Mouse (Mus musculus): ENCODE data around the gene Tmem176a. TPM values are rescaled to one million over a fixed set of nuclear protein-coding genes. Genes with fewer than 3 reads are reported as not detected.

Gene Tmem176a
- polyA plus RNA-seq, 1 experiment from 2014 or later = 92.7 TPM

- H3K36me3 ChIP-seq (ENCODE audit: control insufficient read depth, insufficient read depth, low read length) = no peaks in the 10 kb centered on the region
- no peak overlapping the region for H3K4me3 ChIP-seq (ENCODE audit: low read depth, low read length)
- H3K27ac ChIP-seq (replicated peaks; ENCODE audit: low read depth, low read length) = no peak overlapping the region
- H3K4me1 ChIP-seq (ENCODE audit: control insufficient read depth, insufficient read depth, low read length) = peaks cover 4% of the 10 kb centered on the region; the same call in 1 of the 2 replicates
- 46% methylated on average over 8 of the region's 8 CpGs for WGBS
- no peak overlapping the region for H3K9ac ChIP-seq (ENCODE audit: low read depth, low read length)
- no peak for ATAC-seq (ENCODE audit: low read depth)
- H3K4me2 ChIP-seq (ENCODE audit: low read depth, low read length) = no peak overlapping the region
- no peaks in the 10 kb centered on the region for H3K27me3 ChIP-seq (replicated peaks; ENCODE audit: control insufficient read depth, insufficient read depth, low read length)
- peaks cover 6% of the 10 kb centered on the region; the same call in 1 of the 2 replicates for H3K9me3 ChIP-seq (ENCODE audit: control insufficient read depth, low read length)
- peak; percentile 35 for DNase-seq (ENCODE audit: low spot score)
Measured at GRCm38 (mm10) chr6:48857613-48858302, 17.0 kb downstream of the Tmem176a start.

- Histone ChIP-seq H3K4me3 (ENCODE audit: low read depth, low read length) (peak overlapping the region; percentile 23), H3K27ac (replicated peaks; ENCODE audit: low read depth, low read length) (no peak overlapping the region), H3K36me3 (ENCODE audit: control insufficient read depth, insufficient read depth, low read length) (no peaks in the 10 kb centered on the region), H3K4me1 (ENCODE audit: control insufficient read depth, insufficient read depth, low read length) (peaks cover 4% of the 10 kb centered on the region; the same call in 1 of the 2 replicates), H3K27me3 (replicated peaks; ENCODE audit: control insufficient read depth, insufficient read depth, low read length) (no peaks in the 10 kb centered on the region), H3K9me3 (ENCODE audit: control insufficient read depth, low read length) (no peaks in the 10 kb centered on the region), H3K4me2 (ENCODE audit: low read depth, low read length) (peak overlapping the region; percentile 46), H3K9ac (ENCODE audit: low read depth, low read length) (0 out of 2 replicates have a peak overlapping the region, but pooled peaks have one; percentile 25)
- WGBS = 14% methylated on average over 20 of the region's 23 CpGs
- ATAC-seq (ENCODE audit: low read depth) (no peak), DNase-seq (ENCODE audit: low spot score) (peak; percentile 85)
Measured at GRCm38 (mm10) chr6:48860130-48860815, 19.6 kb downstream of the Tmem176a start.

GRCm38 (mm10) chr6:48860851-48861250, 20.1 kb downstream of the Tmem176a start:
- WGBS = 78% methylated on average over 1 of the region's 1 CpGs
- Histone ChIP-seq H3K27ac (replicated peaks; ENCODE audit: low read depth, low read length) (no peak overlapping the region), H3K4me1 (ENCODE audit: control insufficient read depth, insufficient read depth, low read length) (peaks cover 4% of the 10 kb centered on the region; the same call in 1 of the 2 replicates), H3K9me3 (ENCODE audit: control insufficient read depth, low read length) (no peaks in the 10 kb centered on the region), H3K36me3 (ENCODE audit: control insufficient read depth, insufficient read depth, low read length) (no peaks in the 10 kb centered on the region), H3K4me2 (ENCODE audit: low read depth, low read length) (no peak overlapping the region), H3K4me3 (ENCODE audit: low read depth, low read length) (no peak overlapping the region), H3K27me3 (replicated peaks; ENCODE audit: control insufficient read depth, insufficient read depth, low read length) (no peaks in the 10 kb centered on the region), H3K9ac (ENCODE audit: low read depth, low read length) (no peak overlapping the region)
- DNase-seq (ENCODE audit: low spot score) (no peak), ATAC-seq (ENCODE audit: low read depth) (no peak)

- peak; percentile 30; the same call in 1 of the 2 replicates for ATAC-seq (ENCODE audit: low read depth)
Measured at GRCm38 (mm10) chr6:48861616-48862280, 21.0 kb downstream of the Tmem176a start.

GRCm38 (mm10) chr6:48862816-48863215, 22.1 kb downstream of the Tmem176a start:
- Histone ChIP-seq H3K4me3 (ENCODE audit: low read depth, low read length) (no peak overlapping the region), H3K9ac (ENCODE audit: low read depth, low read length) (no peak overlapping the region), H3K36me3 (ENCODE audit: control insufficient read depth, insufficient read depth, low read length) (no peaks in the 10 kb centered on the region), H3K27me3 (replicated peaks; ENCODE audit: control insufficient read depth, insufficient read depth, low read length) (no peaks in the 10 kb centered on the region), H3K4me1 (ENCODE audit: control insufficient read depth, insufficient read depth, low read length) (no peaks in the 10 kb centered on the region), H3K9me3 (ENCODE audit: control insufficient read depth, low read length) (no peaks in the 10 kb centered on the region), H3K4me2 (ENCODE audit: low read depth, low read length) (no peak overlapping the region), H3K27ac (replicated peaks; ENCODE audit: low read depth, low read length) (no peak overlapping the region)
- DNase-seq (ENCODE audit: low spot score) (no peak), ATAC-seq (ENCODE audit: low read depth) (no peak)
- WGBS = 80% methylated on average over 4 of the region's 4 CpGs

More at GRCm38 (mm10) chr6:48861616-48862280, 21.0 kb downstream of the Tmem176a start:
- H3K4me3 ChIP-seq (ENCODE audit: low read depth, low read length) = no peak overlapping the region
- H3K9ac ChIP-seq (ENCODE audit: low read depth, low read length) = no peak overlapping the region
- no peak overlapping the region for H3K4me2 ChIP-seq (ENCODE audit: low read depth, low read length)
- no peaks in the 10 kb centered on the region for H3K9me3 ChIP-seq (ENCODE audit: control insufficient read depth, low read length)
- H3K27me3 ChIP-seq (replicated peaks; ENCODE audit: control insufficient read depth, insufficient read depth, low read length) = no peaks in the 10 kb centered on the region
- H3K36me3 ChIP-seq (ENCODE audit: control insufficient read depth, insufficient read depth, low read length) = no peaks in the 10 kb centered on the region
- no peak overlapping the region for H3K27ac ChIP-seq (replicated peaks; ENCODE audit: low read depth, low read length)
- peaks cover 4% of the 10 kb centered on the region; the same call in 1 of the 2 replicates for H3K4me1 ChIP-seq (ENCODE audit: control insufficient read depth, insufficient read depth, low read length)
- DNase-seq (ENCODE audit: low spot score) = peak; percentile 17
- 66% methylated on average over 12 of the region's 12 CpGs for WGBS

- ATAC-seq (ENCODE audit: low read depth) = no peak
- 82% methylated on average over 7 of the region's 7 CpGs for WGBS
- DNase-seq (ENCODE audit: low spot score) = no peak
- Histone ChIP-seq H3K4me1 (ENCODE audit: control insufficient read depth, insufficient read depth, low read length) (no peaks in the 10 kb centered on the region), H3K9ac (ENCODE audit: low read depth, low read length) (no peak overlapping the region), H3K9me3 (ENCODE audit: control insufficient read depth, low read length) (no peaks in the 10 kb centered on the region), H3K36me3 (ENCODE audit: control insufficient read depth, insufficient read depth, low read length) (no peaks in the 10 kb centered on the region), H3K27me3 (replicated peaks; ENCODE audit: control insufficient read depth, insufficient read depth, low read length) (no peaks in the 10 kb centered on the region), H3K4me2 (ENCODE audit: low read depth, low read length) (no peak overlapping the region), H3K4me3 (ENCODE audit: low read depth, low read length) (no peak overlapping the region), H3K27ac (replicated peaks; ENCODE audit: low read depth, low read length) (no peak overlapping the region)
Measured at GRCm38 (mm10) chr6:48863488-48863887, 22.8 kb downstream of the Tmem176a start.

GRCm38 (mm10) chr6:48864181-48864580, 23.5 kb downstream of the Tmem176a start:
- WGBS = 61% methylated on average over 3 of the region's 3 CpGs
- no peak overlapping the region for H3K4me3 ChIP-seq (ENCODE audit: low read depth, low read length)
- DNase-seq (ENCODE audit: low spot score) = no peak

GRCm38 (mm10) chr6:48864723-48865122, 24.0 kb downstream of the Tmem176a start:
- Histone ChIP-seq H3K36me3 (ENCODE audit: control insufficient read depth, insufficient read depth, low read length) (no peaks in the 10 kb centered on the region), H3K4me2 (ENCODE audit: low read depth, low read length) (no peak overlapping the region), H3K27ac (replicated peaks; ENCODE audit: low read depth, low read length) (no peak overlapping the region), H3K27me3 (replicated peaks; ENCODE audit: control insufficient read depth, insufficient read depth, low read length) (no peaks in the 10 kb centered on the region), H3K9ac (ENCODE audit: low read depth, low read length) (no peak overlapping the region), H3K4me1 (ENCODE audit: control insufficient read depth, insufficient read depth, low read length) (no peaks in the 10 kb centered on the region), H3K9me3 (ENCODE audit: control insufficient read depth, low read length) (no peaks in the 10 kb centered on the region), H3K4me3 (ENCODE audit: low read depth, low read length) (no peak overlapping the region)
- no peak for ATAC-seq (ENCODE audit: low read depth)
- WGBS = 63% methylated on average over 3 of the region's 3 CpGs
- DNase-seq (ENCODE audit: low spot score) = no peak

More at GRCm38 (mm10) chr6:48864181-48864580, 23.5 kb downstream of the Tmem176a start:
- H3K4me1 ChIP-seq (ENCODE audit: control insufficient read depth, insufficient read depth, low read length) = no peaks in the 10 kb centered on the region
- no peak for ATAC-seq (ENCODE audit: low read depth)
- no peak overlapping the region for H3K4me2 ChIP-seq (ENCODE audit: low read depth, low read length)
- no peak overlapping the region for H3K9ac ChIP-seq (ENCODE audit: low read depth, low read length)
- no peaks in the 10 kb centered on the region for H3K36me3 ChIP-seq (ENCODE audit: control insufficient read depth, insufficient read depth, low read length)
- H3K27me3 ChIP-seq (replicated peaks; ENCODE audit: control insufficient read depth, insufficient read depth, low read length) = no peaks in the 10 kb centered on the region
- no peaks in the 10 kb centered on the region for H3K9me3 ChIP-seq (ENCODE audit: control insufficient read depth, low read length)
- no peak overlapping the region for H3K27ac ChIP-seq (replicated peaks; ENCODE audit: low read depth, low read length)

Data from embryonic facial prominence, embryonic 14.5 days (tissue).